Mouse (Mus musculus): ENCODE measurements around the gene Lmbrd1. TPM values are rescaled to one million over a fixed set of nuclear protein-coding genes. Genes with fewer than 3 reads are reported as not detected.

Gene Lmbrd1
- polyA plus RNA-seq, 1 experiment from 2014 or later = 66.3 TPM

DNA sequence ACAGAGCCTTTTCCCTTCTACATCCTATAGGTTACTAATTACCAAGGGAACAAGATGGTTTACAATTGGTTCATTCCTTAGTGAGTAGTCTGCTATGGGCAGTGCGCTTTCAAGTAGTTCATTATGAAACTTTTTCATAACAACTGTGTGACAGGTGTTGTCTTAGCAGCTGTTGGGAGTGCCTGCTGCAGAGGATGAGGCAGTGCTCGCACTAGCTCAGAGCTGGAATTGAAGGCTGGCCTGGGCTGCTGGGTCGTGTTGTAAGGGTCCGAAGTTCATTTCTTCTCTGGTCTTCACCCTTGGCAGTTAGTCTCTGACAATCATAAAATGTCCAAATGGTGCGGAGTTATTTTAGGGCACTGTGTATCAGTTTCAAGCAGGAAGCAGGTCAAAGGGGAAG is 21.8 kb downstream of the Lmbrd1 start:
- H3K4me2 ChIP-seq (ENCODE audit: low read depth, low read length) = no peak overlapping the region
- H3K36me3 ChIP-seq (ENCODE audit: control insufficient read depth, insufficient read depth, low read length) = no peaks in the 10 kb centered on the region
- H3K4me1 ChIP-seq (ENCODE audit: control insufficient read depth, insufficient read depth, low read length) = no peaks in the 10 kb centered on the region
- WGBS = 95% methylated on average over 5 of the region's 5 CpGs
- no peak for ATAC-seq (ENCODE audit: low read depth)
- no peak overlapping the region for H3K4me3 ChIP-seq (ENCODE audit: low read depth, low read length)
- H3K9me3 ChIP-seq (ENCODE audit: control insufficient read depth, low read length) = no peaks in the 10 kb centered on the region
- no peak overlapping the region for H3K27ac ChIP-seq (ENCODE audit: low read depth, low read length)
- H3K9ac ChIP-seq (replicated peaks; ENCODE audit: low read depth, low read length) = no peak overlapping the region
- no peaks in the 10 kb centered on the region for H3K27me3 ChIP-seq (ENCODE audit: control insufficient read depth, insufficient read depth, low read length)

- H3K9me3 ChIP-seq (ENCODE audit: control insufficient read depth, low read length) = no peaks in the 10 kb centered on the region
- 86% methylated on average over 6 of the region's 6 CpGs for WGBS
- ATAC-seq (ENCODE audit: low read depth) = no peak
Measured at GRCm38 (mm10) chr1:24703821-24704220, 25.4 kb downstream of the Lmbrd1 start.

GRCm38 (mm10) chr1:24716301-24716700 is 37.9 kb downstream of the Lmbrd1 start:
- Histone ChIP-seq H3K27ac (ENCODE audit: low read depth, low read length) (no peak overlapping the region), H3K4me2 (ENCODE audit: low read depth, low read length) (no peak overlapping the region), H3K27me3 (ENCODE audit: control insufficient read depth, insufficient read depth, low read length) (no peaks in the 10 kb centered on the region), H3K9ac (replicated peaks; ENCODE audit: low read depth, low read length) (no peak overlapping the region), H3K9me3 (ENCODE audit: control insufficient read depth, low read length) (no peaks in the 10 kb centered on the region), H3K4me1 (ENCODE audit: control insufficient read depth, insufficient read depth, low read length) (no peaks in the 10 kb centered on the region), H3K4me3 (ENCODE audit: low read depth, low read length) (no peak overlapping the region), H3K36me3 (ENCODE audit: control insufficient read depth, insufficient read depth, low read length) (no peaks in the 10 kb centered on the region)
- 98% methylated on average over 4 of the region's 4 CpGs for WGBS
- no peak for ATAC-seq (ENCODE audit: low read depth)

More at GRCm38 (mm10) chr1:24703821-24704220, 25.4 kb downstream of the Lmbrd1 start:
- Histone ChIP-seq H3K4me1 (ENCODE audit: control insufficient read depth, insufficient read depth, low read length) (no peaks in the 10 kb centered on the region), H3K27ac (ENCODE audit: low read depth, low read length) (no peak overlapping the region; the same call in 1 of the 2 replicates), H3K27me3 (ENCODE audit: control insufficient read depth, insufficient read depth, low read length) (no peaks in the 10 kb centered on the region), H3K4me2 (ENCODE audit: low read depth, low read length) (no peak overlapping the region), H3K9ac (replicated peaks; ENCODE audit: low read depth, low read length) (no peak overlapping the region), H3K4me3 (ENCODE audit: low read depth, low read length) (no peak overlapping the region), H3K36me3 (ENCODE audit: control insufficient read depth, insufficient read depth, low read length) (no peaks in the 10 kb centered on the region; the same call in 1 of the 2 replicates)

GRCm38 (mm10) chr1:24719621-24720020 is 41.2 kb downstream of the Lmbrd1 start:
- Histone ChIP-seq H3K27me3 (ENCODE audit: control insufficient read depth, insufficient read depth, low read length) (no peaks in the 10 kb centered on the region), H3K9ac (replicated peaks; ENCODE audit: low read depth, low read length) (no peak overlapping the region), H3K4me3 (ENCODE audit: low read depth, low read length) (no peak overlapping the region), H3K36me3 (ENCODE audit: control insufficient read depth, insufficient read depth, low read length) (no peaks in the 10 kb centered on the region), H3K4me2 (ENCODE audit: low read depth, low read length) (no peak overlapping the region), H3K9me3 (ENCODE audit: control insufficient read depth, low read length) (no peaks in the 10 kb centered on the region), H3K4me1 (ENCODE audit: control insufficient read depth, insufficient read depth, low read length) (no peaks in the 10 kb centered on the region), H3K27ac (ENCODE audit: low read depth, low read length) (no peak overlapping the region)
- 71% methylated on average over 3 of the region's 3 CpGs for WGBS
- ATAC-seq (ENCODE audit: low read depth) = no peak

- no peaks in the 10 kb centered on the region for H3K27me3 ChIP-seq (ENCODE audit: control insufficient read depth, insufficient read depth, low read length)
- WGBS = 78% methylated on average over 1 of the region's 1 CpGs
- ATAC-seq (ENCODE audit: low read depth) = no peak
Measured at GRCm38 (mm10) chr1:24720209-24720608, 41.8 kb downstream of the Lmbrd1 start.

DNA sequence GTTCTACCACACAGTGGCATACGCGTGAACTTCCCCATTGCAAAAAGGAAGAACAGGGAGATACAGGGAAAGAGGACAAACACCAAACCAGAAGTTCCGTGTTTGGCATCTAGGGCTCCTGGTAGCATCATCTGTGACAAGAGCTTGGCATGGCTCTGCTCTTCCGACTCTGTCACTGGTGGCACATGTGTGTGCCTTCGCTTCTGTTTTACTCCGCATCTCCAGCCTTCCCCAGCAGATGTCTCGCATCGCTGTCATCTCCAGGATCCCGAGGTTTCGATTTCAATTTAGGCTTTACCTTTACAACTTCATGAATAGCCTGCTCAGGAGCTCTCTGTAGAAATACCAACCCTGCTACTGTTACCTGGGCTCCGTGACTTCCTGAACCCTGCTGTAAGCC is 51.4 kb downstream of the Lmbrd1 start:
- no peak overlapping the region for H3K4me2 ChIP-seq (ENCODE audit: low read depth, low read length)
- peaks cover 29% of the 10 kb centered on the region for H3K36me3 ChIP-seq (ENCODE audit: control insufficient read depth, insufficient read depth, low read length)
- H3K27ac ChIP-seq (ENCODE audit: low read depth, low read length) = no peak overlapping the region
- no peaks in the 10 kb centered on the region for H3K9me3 ChIP-seq (ENCODE audit: control insufficient read depth, low read length)
- H3K4me3 ChIP-seq (ENCODE audit: low read depth, low read length) = no peak overlapping the region
- H3K9ac ChIP-seq (replicated peaks; ENCODE audit: low read depth, low read length) = no peak overlapping the region
- WGBS = 94% methylated on average over 11 of the region's 11 CpGs
- no peak for ATAC-seq (ENCODE audit: low read depth)
- no peaks in the 10 kb centered on the region for H3K4me1 ChIP-seq (ENCODE audit: control insufficient read depth, insufficient read depth, low read length)
- H3K27me3 ChIP-seq (ENCODE audit: control insufficient read depth, insufficient read depth, low read length) = no peaks in the 10 kb centered on the region

More at GRCm38 (mm10) chr1:24720209-24720608, 41.8 kb downstream of the Lmbrd1 start:
- H3K36me3 ChIP-seq (ENCODE audit: control insufficient read depth, insufficient read depth, low read length) = no peaks in the 10 kb centered on the region
- no peaks in the 10 kb centered on the region for H3K9me3 ChIP-seq (ENCODE audit: control insufficient read depth, low read length)
- H3K9ac ChIP-seq (replicated peaks; ENCODE audit: low read depth, low read length) = no peak overlapping the region
- H3K27ac ChIP-seq (ENCODE audit: low read depth, low read length) = no peak overlapping the region
- no peak overlapping the region for H3K4me2 ChIP-seq (ENCODE audit: low read depth, low read length)
- no peaks in the 10 kb centered on the region for H3K4me1 ChIP-seq (ENCODE audit: control insufficient read depth, insufficient read depth, low read length)
- no peak overlapping the region for H3K4me3 ChIP-seq (ENCODE audit: low read depth, low read length)

- WGBS = 98% methylated on average over 3 of the region's 3 CpGs
Measured at GRCm38 (mm10) chr1:24732286-24732685, 53.9 kb downstream of the Lmbrd1 start.

GRCm38 (mm10) chr1:24734866-24735265 is 56.4 kb downstream of the Lmbrd1 start:
- ATAC-seq (ENCODE audit: low read depth) = no peak
- Histone ChIP-seq H3K9ac (replicated peaks; ENCODE audit: low read depth, low read length) (no peak overlapping the region), H3K4me1 (ENCODE audit: control insufficient read depth, insufficient read depth, low read length) (no peaks in the 10 kb centered on the region), H3K36me3 (ENCODE audit: control insufficient read depth, insufficient read depth, low read length) (peaks cover 20% of the 10 kb centered on the region), H3K4me2 (ENCODE audit: low read depth, low read length) (no peak overlapping the region), H3K27ac (ENCODE audit: low read depth, low read length) (no peak overlapping the region), H3K9me3 (ENCODE audit: control insufficient read depth, low read length) (no peaks in the 10 kb centered on the region), H3K27me3 (ENCODE audit: control insufficient read depth, insufficient read depth, low read length) (no peaks in the 10 kb centered on the region), H3K4me3 (ENCODE audit: low read depth, low read length) (no peak overlapping the region)
- WGBS = 83% methylated on average over 5 of the region's 5 CpGs

More at GRCm38 (mm10) chr1:24732286-24732685, 53.9 kb downstream of the Lmbrd1 start:
- Histone ChIP-seq H3K9ac (replicated peaks; ENCODE audit: low read depth, low read length) (no peak overlapping the region), H3K4me3 (ENCODE audit: low read depth, low read length) (no peak overlapping the region), H3K4me2 (ENCODE audit: low read depth, low read length) (no peak overlapping the region), H3K27me3 (ENCODE audit: control insufficient read depth, insufficient read depth, low read length) (no peaks in the 10 kb centered on the region), H3K4me1 (ENCODE audit: control insufficient read depth, insufficient read depth, low read length) (no peaks in the 10 kb centered on the region), H3K27ac (ENCODE audit: low read depth, low read length) (no peak overlapping the region), H3K9me3 (ENCODE audit: control insufficient read depth, low read length) (no peaks in the 10 kb centered on the region), H3K36me3 (ENCODE audit: control insufficient read depth, insufficient read depth, low read length) (peaks cover 29% of the 10 kb centered on the region)
- ATAC-seq (ENCODE audit: low read depth) = no peak

GRCm38 (mm10) chr1:24740903-24741302 is 62.5 kb downstream of the Lmbrd1 start:
- WGBS = 78% methylated on average over 3 of the region's 3 CpGs
- H3K27me3 ChIP-seq (ENCODE audit: control insufficient read depth, insufficient read depth, low read length) = no peaks in the 10 kb centered on the region
- no peak overlapping the region for H3K4me2 ChIP-seq (ENCODE audit: low read depth, low read length)
- H3K4me3 ChIP-seq (ENCODE audit: low read depth, low read length) = no peak overlapping the region
- H3K36me3 ChIP-seq (ENCODE audit: control insufficient read depth, insufficient read depth, low read length) = no peaks in the 10 kb centered on the region
- no peaks in the 10 kb centered on the region for H3K4me1 ChIP-seq (ENCODE audit: control insufficient read depth, insufficient read depth, low read length)
- no peak overlapping the region for H3K27ac ChIP-seq (ENCODE audit: low read depth, low read length)
- no peak overlapping the region for H3K9ac ChIP-seq (replicated peaks; ENCODE audit: low read depth, low read length)
- no peak for ATAC-seq (ENCODE audit: low read depth)
- no peaks in the 10 kb centered on the region for H3K9me3 ChIP-seq (ENCODE audit: control insufficient read depth, low read length)

All from neural tube, embryonic 14.5 days (tissue).